Mouse (Mus musculus) brown adipose tissue, adult 24 weeks (tissue): Measurements from ENCODE around the gene Rdh1. TPM values are rescaled to one million over a fixed set of nuclear protein-coding genes. Genes with fewer than 3 reads are reported as not detected.

ENCODE experiments used
- H3K27ac ChIP-seq: fragments of 200-500 bp; replicated peaks from 2 replicates; pipeline ENCODE4 v1.5.1; 2012; ENCODE audit warnings: low read depth, mild to moderate bottlenecking, low read length
- H3K4me1 ChIP-seq: fragments of 200-500 bp; 2 replicates; pipeline ENCODE4 v1.6.1; 2012; ENCODE audit warnings: low read length, mixed read lengths; ENCODE audit not compliant: control insufficient read depth, insufficient read depth, insufficient read length
- H3K4me3 ChIP-seq: fragments of 200-500 bp; 2 replicates; pipeline ENCODE4 v1.5.1; 2012; ENCODE audit warnings: low read depth, mild to moderate bottlenecking, low read length, moderate library complexity; ENCODE audit not compliant: insufficient read depth
- polyA plus RNA-seq: library from polyadenylated mRNA; stranded (reverse); fragments of >200 nt; gene quantifications from 2 replicates; pipeline ENCODE4 v1.2.4, GENCODE M21; 2012; ENCODE audit not compliant: missing spikeins, insufficient read depth, insufficient read length

Rdh1 gene
- not detected in 2 replicates for polyA plus RNA-seq

GRCm38 (mm10) chr10:127759181-127760110, at the start of gene Rdh1, which contains the start of gene Rdh16f1:
Gene Rdh1, plus strand, starts transcription at chr10:127759721.
Gene Rdh16f1, plus strand, starts transcription at chr10:127759787.
- Histone ChIP-seq H3K4me3 (no peak within 1 kb of the TSS), H3K4me1 (peaks cover 7% of the 10 kb centered on the region), H3K27ac (no peak within 1 kb of the TSS)

GRCm38 (mm10) chr10:127710331-127710730, 49.2 kb upstream of the Rdh1 start:
- Histone ChIP-seq H3K4me3 (no peak overlapping the region), H3K4me1 (peaks cover 5% of the 10 kb centered on the region; the same call in 1 of the 2 replicates), H3K27ac (no peak overlapping the region)

- H3K4me1 ChIP-seq, result peaks cover 2% of the 10 kb centered on the region; the same call in 1 of the 2 replicates
- no peak overlapping the region for H3K27ac ChIP-seq
- no peak overlapping the region for H3K4me3 ChIP-seq
Observed at GRCm38 (mm10) chr10:127712736-127713135, 46.8 kb upstream of the Rdh1 start.

GRCm38 (mm10) chr10:127721671-127722418, 37.7 kb upstream of the Rdh1 start:
- Histone ChIP-seq H3K4me3 (no peak overlapping the region), H3K4me1 (no peaks in the 10 kb centered on the region), H3K27ac (no peak overlapping the region)

- H3K27ac ChIP-seq, result no peak within 1 kb of the TSS
- no peak within 1 kb of the TSS for H3K4me3 ChIP-seq
- no peaks in the 10 kb centered on the region for H3K4me1 ChIP-seq
Observed at GRCm38 (mm10) chr10:127724178-127724577, 35.3 kb upstream of the Rdh1 start, which contains the start of gene Tac2. Gene Tac2, plus strand, starts transcription at chr10:127724478.

GRCm38 (mm10) chr10:127725136-127725535, 34.4 kb upstream of the Rdh1 start:
- Histone ChIP-seq H3K4me3 (no peak overlapping the region), H3K4me1 (no peaks in the 10 kb centered on the region), H3K27ac (no peak overlapping the region)

GRCm38 (mm10) chr10:127728437-127728836, 31.1 kb upstream of the Rdh1 start:
- Histone ChIP-seq H3K4me1 (no peaks in the 10 kb centered on the region), H3K4me3 (no peak overlapping the region), H3K27ac (no peak overlapping the region)

GRCm38 (mm10) chr10:127730285-127730932, 29.1 kb upstream of the Rdh1 start:
- Histone ChIP-seq H3K4me3 (no peak overlapping the region), H3K4me1 (no peaks in the 10 kb centered on the region), H3K27ac (no peak overlapping the region)

- Histone ChIP-seq H3K4me1 (no peaks in the 10 kb centered on the region), H3K27ac (no peak overlapping the region), H3K4me3 (no peak overlapping the region)
Observed at GRCm38 (mm10) chr10:127730933-127731310, 28.6 kb upstream of the Rdh1 start.

- Histone ChIP-seq H3K4me3 (no peak overlapping the region), H3K27ac (no peak overlapping the region), H3K4me1 (no peaks in the 10 kb centered on the region)
Observed at GRCm38 (mm10) chr10:127731397-127731796, 28.1 kb upstream of the Rdh1 start.

GRCm38 (mm10) chr10:127734434-127734833, 25.1 kb upstream of the Rdh1 start:
- no peaks in the 10 kb centered on the region for H3K4me1 ChIP-seq
- H3K4me3 ChIP-seq, result no peak overlapping the region

GRCm38 (mm10) chr10:127736266-127736665, 23.3 kb upstream of the Rdh1 start:
- peaks cover 2% of the 10 kb centered on the region; the same call in 1 of the 2 replicates for H3K4me1 ChIP-seq
- no peak overlapping the region for H3K27ac ChIP-seq

More at GRCm38 (mm10) chr10:127734434-127734833, 25.1 kb upstream of the Rdh1 start:
- H3K27ac ChIP-seq, result no peak overlapping the region

GRCm38 (mm10) chr10:127736916-127737315, 22.6 kb upstream of the Rdh1 start:
- H3K27ac ChIP-seq, result 0 out of 2 replicates have a peak overlapping the region, but pooled peaks have one; percentile 37
- no peak overlapping the region for H3K4me3 ChIP-seq
- H3K4me1 ChIP-seq, result peaks cover 2% of the 10 kb centered on the region; the same call in 1 of the 2 replicates

More at GRCm38 (mm10) chr10:127736266-127736665, 23.3 kb upstream of the Rdh1 start:
- H3K4me3 ChIP-seq, result no peak overlapping the region

GRCm38 (mm10) chr10:127737552-127737951, 22.0 kb upstream of the Rdh1 start:
- no peak overlapping the region for H3K4me3 ChIP-seq
- H3K27ac ChIP-seq, result peak overlapping the region; percentile 37; the same call in 1 of the 2 replicates

More at GRCm38 (mm10) chr10:127737552-127737951, 22.0 kb upstream of the Rdh1 start:
- peaks cover 2% of the 10 kb centered on the region; the same call in 1 of the 2 replicates for H3K4me1 ChIP-seq
